ENCODE assay signal across 18 mouse cellular contexts in the genomic region with DNA sequence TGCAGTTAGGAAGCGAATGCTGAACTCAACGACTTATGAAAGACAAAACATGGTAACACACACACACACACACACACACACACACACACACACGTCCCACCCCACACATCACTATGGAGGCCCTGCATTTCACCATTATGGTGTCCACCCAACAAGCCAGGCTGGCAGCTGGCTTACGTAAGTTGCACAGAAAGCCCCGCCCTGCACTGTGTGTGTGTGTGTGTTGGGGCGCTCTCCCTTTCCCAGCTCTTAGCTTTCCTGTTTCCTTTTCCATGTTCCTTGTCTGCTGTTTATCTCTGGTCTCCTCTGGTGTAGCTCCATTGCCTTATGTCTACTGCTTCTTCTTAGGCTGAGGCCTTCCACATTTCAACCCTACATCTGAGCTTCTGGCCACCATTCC.
"Had no signal": no experiment of that assay in that cellular context is flagged by ENCODE, and none has a peak within 500 bp of the region (broad histone marks: within the 10 kb centered on the region; RNA-seq: fewer than 3 reads in every experiment).

No protein-coding gene starts in this region.

- H3K9me3 ChIP-seq: intestine, embryonic 15.5 days; kidney, embryonic 15.5 days; liver, embryonic 13.5 days; neural tube, embryonic 12.5 days; neural tube, embryonic 15.5 days had no signal

- H3K36me3 ChIP-seq: intestine, embryonic 15.5 days; liver, embryonic 13.5 days; neural tube, embryonic 12.5 days; neural tube, embryonic 15.5 days had no signal

- H3K4me2 ChIP-seq: intestine, embryonic 15.5 days; kidney, embryonic 15.5 days; liver, embryonic 13.5 days; midbrain, embryonic 11.5 days; neural tube, embryonic 12.5 days; neural tube, embryonic 15.5 days had no signal

- DNase-seq: kidney, adult 11 months; kidney, adult 8-10 months; kidney, postnatal 10 days; kidney, postnatal 36 days; layer of hippocampus, postnatal 36 days; liver, embryonic 13.5 days; midbrain, embryonic 14.5 days; right cerebral cortex, adult 18-20 months; right cerebral cortex, postnatal 14 days; right cerebral cortex, postnatal 4 days; thymus, adult 18-20 months; thymus, postnatal 36 days had no signal

- H3K4me3 ChIP-seq: intestine, embryonic 15.5 days; kidney, embryonic 15.5 days; left cerebral cortex, adult 2 months; liver, embryonic 13.5 days; neural tube, embryonic 12.5 days; neural tube, embryonic 15.5 days had no signal

- H3K27me3 ChIP-seq: intestine, embryonic 15.5 days; kidney, embryonic 15.5 days; liver, embryonic 13.5 days had no signal

- ATAC-seq: intestine, embryonic 15.5 days had no signal

- H3K27ac ChIP-seq: intestine, embryonic 15.5 days; kidney, embryonic 15.5 days; left cerebral cortex, adult 2 months; liver, embryonic 13.5 days; neural tube, embryonic 12.5 days; neural tube, embryonic 15.5 days had no signal

- H3K9ac ChIP-seq: intestine, embryonic 15.5 days; kidney, embryonic 15.5 days; liver, embryonic 13.5 days; neural tube, embryonic 12.5 days; neural tube, embryonic 15.5 days had no signal
